Mouse (Mus musculus): Measurements from ENCODE around the gene 1700029P11Rik.

The 1700029P11Rik gene

GRCm38 (mm10) chr15:81969173-81969572 lies 11.2 kb upstream of the 1700029P11Rik start:
- TF ChIP-seq GATA4 (IDR thresholded peaks at IDR 0.05; ENCODE audit: insufficient replicate concordance, low read length): no peak

- no peak for TF ChIP-seq GATA4 (IDR thresholded peaks at IDR 0.05; ENCODE audit: insufficient replicate concordance, low read length)
Observed at GRCm38 (mm10) chr15:81982173-81982572, 1.8 kb downstream of the 1700029P11Rik start.

DNA sequence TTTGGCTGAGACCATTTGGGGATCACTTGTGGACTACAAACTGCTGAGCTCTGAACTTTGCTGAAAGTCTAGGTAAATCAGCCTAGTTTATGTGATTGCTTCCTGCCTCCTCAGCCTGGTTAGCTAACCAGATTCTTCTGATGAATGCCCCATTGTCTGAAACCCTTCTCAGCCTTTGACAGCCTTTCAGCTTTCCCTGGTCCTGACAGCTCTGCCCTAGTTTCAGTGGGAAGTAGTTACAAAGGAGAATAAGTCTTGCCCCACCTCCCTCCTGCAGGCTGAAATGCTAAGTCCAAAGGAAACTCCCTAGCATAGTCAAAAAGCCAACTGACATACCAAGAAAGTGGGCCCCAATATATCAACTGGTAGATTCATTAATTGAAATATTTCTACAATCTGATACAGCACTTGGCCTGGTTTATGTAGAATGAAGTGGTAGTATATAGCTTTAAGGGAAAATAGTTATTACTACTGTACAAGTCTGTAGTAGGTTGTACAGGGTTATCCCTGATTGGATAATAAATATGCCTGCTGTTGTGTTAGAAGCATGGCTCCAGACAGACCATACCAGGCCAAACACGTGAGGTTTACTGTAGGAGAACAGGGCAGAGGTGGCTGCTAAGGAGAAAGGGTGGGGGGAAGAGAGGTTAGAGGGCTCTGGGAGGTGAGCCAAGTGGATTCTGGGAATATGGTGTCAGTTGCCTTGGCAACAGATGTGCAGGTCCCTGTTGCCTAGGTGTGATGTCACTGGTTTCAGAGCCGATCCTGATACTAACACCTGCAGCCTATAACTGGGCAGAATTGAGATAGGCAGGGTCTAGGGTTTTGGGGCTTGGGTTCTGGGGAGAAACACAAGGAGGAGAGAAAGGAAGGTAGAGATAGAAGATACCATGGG lies 5.2 kb downstream of the 1700029P11Rik start:
- no peak for TF ChIP-seq GATA4 (IDR thresholded peaks at IDR 0.05; ENCODE audit: insufficient replicate concordance, low read length)

DNA sequence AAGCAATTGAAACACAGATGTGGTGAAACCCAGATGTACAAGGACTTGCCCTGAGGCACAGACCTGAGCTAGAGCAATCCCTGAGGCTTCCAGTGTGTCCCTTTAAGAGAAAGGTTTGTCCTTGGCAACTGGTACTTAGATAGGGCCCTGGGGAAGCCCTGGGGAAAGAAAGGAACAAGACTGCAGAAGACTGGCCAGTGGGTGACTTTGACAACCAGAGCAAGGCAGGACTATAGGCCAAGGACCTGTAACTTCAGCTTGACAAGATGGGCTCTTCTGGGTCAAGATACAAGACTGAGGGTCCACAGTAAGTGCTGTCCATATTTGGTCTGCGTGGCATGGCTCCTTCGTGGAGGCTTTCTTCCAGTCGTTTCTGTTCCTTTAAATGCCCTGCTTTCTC lies 7.3 kb downstream of the 1700029P11Rik start, which contains the start of gene Xrcc6:
Xrcc6 (plus strand) TSS at position 190 of the 400 bp plus-strand sequence.
- no peak for TF ChIP-seq GATA4 (IDR thresholded peaks at IDR 0.05; ENCODE audit: insufficient replicate concordance, low read length)

DNA sequence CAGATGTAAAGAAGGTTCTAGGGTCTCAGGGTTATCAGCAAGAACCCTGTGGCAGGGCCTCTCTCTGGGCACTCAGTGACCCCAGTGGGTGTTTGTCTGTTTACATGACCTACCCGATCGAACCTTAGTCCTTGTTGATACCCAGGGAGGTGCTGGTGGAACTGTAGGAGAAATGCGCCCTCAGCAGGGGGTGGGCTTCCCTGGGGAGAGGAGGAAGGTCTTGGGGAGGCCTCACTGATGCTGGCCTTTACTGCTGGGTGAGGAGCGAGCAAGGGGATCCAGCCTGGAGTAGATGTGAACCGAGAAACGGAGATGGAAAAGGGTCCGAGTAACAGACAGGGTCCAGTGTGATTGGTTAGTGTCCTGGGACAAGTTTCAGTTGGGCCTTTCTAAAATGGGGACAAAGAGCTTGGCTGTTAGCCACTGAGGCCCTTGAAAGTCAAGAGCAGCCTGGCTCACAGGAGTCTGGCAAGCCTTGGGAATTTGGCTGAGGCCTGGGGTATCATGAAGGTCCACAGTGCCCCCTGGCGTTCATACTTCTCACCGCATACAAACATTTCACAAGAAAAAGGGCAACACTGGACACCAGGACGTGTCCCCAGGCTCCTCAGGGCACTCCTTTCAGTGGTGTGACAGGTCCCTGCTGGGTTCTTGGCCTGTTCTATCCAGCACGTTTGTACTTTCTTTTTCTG lies 9.2 kb downstream of the 1700029P11Rik start:
- TF ChIP-seq GATA4 (IDR thresholded peaks at IDR 0.05; ENCODE audit: insufficient replicate concordance, low read length): no peak

DNA sequence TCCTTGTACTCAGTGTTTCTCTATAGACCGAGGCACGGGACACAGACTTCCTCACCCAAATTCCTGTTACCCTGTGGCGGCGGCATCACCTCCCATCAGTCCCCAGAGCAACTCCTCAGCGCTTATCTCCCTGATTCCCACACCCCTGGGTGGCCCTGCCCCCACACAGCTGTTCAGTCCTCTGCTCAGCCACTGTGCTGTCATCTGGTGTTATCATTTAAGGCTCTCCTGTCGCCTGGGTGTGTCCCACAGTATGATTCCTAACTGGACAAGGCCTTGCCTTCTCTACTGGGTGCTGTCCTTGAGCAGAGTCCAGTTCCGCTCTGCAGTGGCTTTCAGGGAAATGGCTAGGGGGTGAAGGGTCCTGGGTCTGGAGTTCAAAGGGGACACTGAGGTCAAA lies 10.2 kb downstream of the 1700029P11Rik start:
- no peak for TF ChIP-seq GATA4 (IDR thresholded peaks at IDR 0.05; ENCODE audit: insufficient replicate concordance, low read length)

- no peak for TF ChIP-seq GATA4 (IDR thresholded peaks at IDR 0.05; ENCODE audit: insufficient replicate concordance, low read length)
Observed at GRCm38 (mm10) chr15:81993992-81994391, 13.7 kb downstream of the 1700029P11Rik start.

GRCm38 (mm10) chr15:82004257-82004656 lies 23.9 kb downstream of the 1700029P11Rik start:
- TF ChIP-seq GATA4 (IDR thresholded peaks at IDR 0.05; ENCODE audit: insufficient replicate concordance, low read length): no peak

- TF ChIP-seq GATA4 (IDR thresholded peaks at IDR 0.05; ENCODE audit: insufficient replicate concordance, low read length): no peak
Observed at GRCm38 (mm10) chr15:82011947-82012346, 31.6 kb downstream of the 1700029P11Rik start.

DNA sequence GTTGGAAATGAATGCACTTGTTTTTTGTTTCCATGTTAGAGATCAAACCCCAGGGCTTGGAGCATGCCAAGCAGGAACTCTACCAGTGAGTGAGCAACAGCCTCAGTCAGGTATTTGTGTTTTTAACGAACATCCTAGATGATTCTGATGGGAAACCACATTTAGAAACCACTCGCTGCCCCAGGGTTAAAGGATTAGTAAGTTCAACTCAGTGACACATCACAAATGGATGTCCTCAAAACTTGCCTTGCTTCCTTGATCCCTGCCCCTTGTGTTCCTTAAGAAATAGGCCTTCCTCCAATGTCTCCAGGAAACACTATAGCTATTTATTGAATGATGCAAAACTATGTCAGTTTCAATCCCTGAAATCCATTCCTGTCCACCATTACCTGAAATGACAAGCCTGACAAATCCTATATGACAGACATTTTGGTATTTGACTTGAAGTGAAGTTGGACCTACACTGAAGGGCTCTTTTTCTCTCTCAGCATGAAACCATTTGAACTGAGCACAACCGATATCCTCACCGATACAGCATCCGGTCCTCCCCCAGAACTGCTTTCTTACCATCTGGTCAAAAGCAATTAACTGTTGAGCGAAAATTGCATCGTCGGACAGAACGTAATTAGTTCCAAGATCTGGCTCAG lies 34.5 kb downstream of the 1700029P11Rik start:
- TF ChIP-seq GATA4 (IDR thresholded peaks at IDR 0.05; ENCODE audit: insufficient replicate concordance, low read length): no peak

- TF ChIP-seq GATA4 (IDR thresholded peaks at IDR 0.05; ENCODE audit: insufficient replicate concordance, low read length): no peak
Observed at GRCm38 (mm10) chr15:82015392-82016100, 35.2 kb downstream of the 1700029P11Rik start.

DNA sequence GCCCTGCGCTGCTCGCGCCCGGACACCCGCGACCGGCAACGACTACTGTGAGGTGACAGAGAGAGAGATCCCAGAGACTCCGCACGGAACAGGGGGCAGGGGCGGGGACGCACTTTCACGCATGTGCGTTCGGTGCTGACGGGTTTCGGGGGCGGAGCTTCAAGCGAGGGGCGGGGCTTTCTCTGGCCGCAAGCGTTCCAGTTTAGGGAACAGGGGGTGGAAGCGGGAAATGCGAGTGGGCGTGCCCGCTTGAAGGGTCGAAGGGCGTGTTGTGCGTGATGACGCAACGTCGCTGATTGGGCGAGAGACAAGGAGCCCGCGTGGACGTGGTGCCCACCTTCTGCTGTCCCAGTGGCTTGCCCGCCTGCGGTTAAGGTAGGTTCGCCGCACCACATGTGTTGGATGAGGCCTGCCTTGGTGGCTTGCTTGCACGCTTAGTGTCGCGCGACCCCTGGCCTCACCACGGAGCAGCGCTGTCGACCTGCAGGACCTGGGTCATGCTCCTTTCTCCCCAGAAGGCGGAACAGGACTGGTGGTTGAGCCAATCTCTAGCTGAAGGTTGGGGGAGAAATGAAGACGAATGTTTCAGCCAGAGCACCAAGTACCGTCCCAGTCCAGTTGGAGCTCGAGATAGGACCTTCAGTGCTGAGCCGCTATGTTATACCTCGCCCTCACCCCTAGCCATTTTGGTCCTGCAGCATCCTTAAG lies 35.9 kb downstream of the 1700029P11Rik start:
- peak; percentile 92; the same call in 1 of the 2 replicates for TF ChIP-seq GATA4 (IDR thresholded peaks at IDR 0.05; ENCODE audit: insufficient replicate concordance, low read length)

DNA sequence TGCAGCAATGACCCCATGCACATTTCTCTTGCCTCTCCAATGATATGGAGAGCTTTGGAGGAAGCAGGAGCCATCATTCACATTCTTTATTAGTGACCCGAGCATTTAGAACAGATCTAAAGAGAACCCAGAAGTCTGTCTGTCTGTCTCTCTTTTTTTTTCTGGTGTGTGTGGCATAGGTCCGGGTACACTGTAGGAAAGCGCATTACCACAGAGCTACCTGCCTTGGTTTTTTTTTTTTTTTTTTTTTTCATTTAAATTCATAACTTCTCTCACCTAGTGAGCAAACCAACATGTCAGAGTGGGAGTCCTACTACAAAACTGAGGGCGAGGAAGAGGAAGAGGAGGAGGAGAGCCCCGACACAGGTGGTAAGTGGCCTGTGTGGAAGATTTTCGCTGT lies 36.5 kb downstream of the 1700029P11Rik start:
- TF ChIP-seq GATA4 (IDR thresholded peaks at IDR 0.05; ENCODE audit: insufficient replicate concordance, low read length): no peak

DNA sequence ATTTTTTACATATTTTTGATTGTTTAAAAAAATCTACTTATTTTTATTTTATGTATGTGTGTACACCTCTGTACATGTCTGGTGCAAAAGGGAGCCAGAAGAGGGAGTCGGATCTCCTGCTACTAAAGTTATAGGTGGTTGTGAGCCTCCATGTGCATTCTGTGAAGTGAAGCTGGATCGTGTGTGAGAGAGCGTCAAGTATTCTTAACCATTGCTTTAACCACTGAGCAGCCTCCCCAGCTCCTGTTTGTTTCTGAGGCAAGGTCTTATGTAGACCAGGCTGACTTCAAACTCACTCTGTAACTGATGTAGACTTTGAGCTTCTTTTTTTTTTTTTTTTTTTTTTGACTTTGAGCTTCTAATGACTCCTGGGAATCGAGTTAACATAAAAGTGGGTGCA lies 37.1 kb downstream of the 1700029P11Rik start:
- TF ChIP-seq GATA4 (IDR thresholded peaks at IDR 0.05; ENCODE audit: insufficient replicate concordance, low read length): no peak

All from liver, adult (tissue).